Mouse (Mus musculus): ENCODE data around the gene Tmem245. TPM values are rescaled to one million over a fixed set of nuclear protein-coding genes. Genes with fewer than 3 reads are reported as not detected.

Gene Tmem245
- polyA plus RNA-seq, 1 experiment from 2014 or later = 14.2 TPM

DNA sequence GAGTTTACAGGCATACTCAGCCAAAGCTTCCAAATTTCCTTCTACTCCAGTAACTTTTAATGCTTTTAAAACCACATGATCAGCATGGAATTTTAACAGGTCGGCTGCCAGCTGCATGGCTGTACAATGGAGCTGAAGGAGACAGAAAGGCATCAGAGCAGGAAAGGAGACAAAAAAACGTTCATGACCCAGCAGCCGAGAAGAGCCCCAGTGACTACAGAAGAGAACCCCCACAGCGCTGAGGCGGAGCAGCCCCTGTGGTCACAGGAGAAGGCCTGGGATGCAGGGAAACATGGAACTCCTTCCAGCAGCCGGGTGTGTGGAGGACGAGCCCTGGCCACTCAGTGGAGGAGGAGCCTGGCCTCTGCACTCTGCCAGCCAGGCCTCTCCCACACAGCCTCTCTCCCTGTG is 117.7 kb downstream of the Tmem245 start:
- 76% methylated on average over 7 of the region's 7 CpGs for WGBS
- H3K27me3 ChIP-seq (replicated peaks; ENCODE audit: low read depth, poor library complexity, severe bottlenecking) = no peaks in the 10 kb centered on the region
- 0 out of 2 replicates have a peak, but pooled peaks cover 5% of the 10 kb centered on the region for H3K4me1 ChIP-seq
- H3K9me3 ChIP-seq = no peaks in the 10 kb centered on the region
- H3K4me3 ChIP-seq = no peak overlapping the region
- no peak overlapping the region; the same call in 1 of the 2 replicates for H3K27ac ChIP-seq (replicated peaks)
- DNase-seq (ENCODE audit: low spot score) = no peak
- H3K36me3 ChIP-seq (replicated peaks) = peaks cover 66% of the 10 kb centered on the region

DNA sequence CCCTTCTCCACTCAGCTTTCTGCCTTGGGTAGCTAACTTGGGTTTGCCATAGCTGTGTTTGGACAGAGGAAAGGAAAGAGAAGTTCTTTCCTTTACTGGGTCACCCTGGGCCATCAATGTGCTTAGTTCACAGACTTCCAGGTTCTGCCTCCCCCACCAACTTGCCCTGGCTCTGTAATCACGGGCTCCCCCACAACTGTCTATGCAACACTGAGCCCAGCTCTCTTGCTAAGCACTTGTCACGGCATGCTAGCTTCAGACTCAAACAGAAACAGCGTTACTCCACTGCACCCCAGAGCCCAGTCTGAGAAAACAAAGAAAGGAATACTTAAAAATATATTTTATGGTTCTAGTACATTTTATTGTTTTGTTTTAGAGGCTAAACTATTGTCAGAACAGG is 118.3 kb downstream of the Tmem245 start:
- Histone ChIP-seq H3K4me3 (no peak overlapping the region), H3K9me3 (no peaks in the 10 kb centered on the region), H3K36me3 (replicated peaks) (peaks cover 67% of the 10 kb centered on the region), H3K4me1 (0 out of 2 replicates have a peak, but pooled peaks cover 5% of the 10 kb centered on the region), H3K27ac (replicated peaks) (no peak overlapping the region), H3K27me3 (replicated peaks; ENCODE audit: low read depth, poor library complexity, severe bottlenecking) (no peaks in the 10 kb centered on the region)
- no peak for DNase-seq (ENCODE audit: low spot score)
- 87% methylated on average over 3 of the region's 3 CpGs for WGBS

DNA sequence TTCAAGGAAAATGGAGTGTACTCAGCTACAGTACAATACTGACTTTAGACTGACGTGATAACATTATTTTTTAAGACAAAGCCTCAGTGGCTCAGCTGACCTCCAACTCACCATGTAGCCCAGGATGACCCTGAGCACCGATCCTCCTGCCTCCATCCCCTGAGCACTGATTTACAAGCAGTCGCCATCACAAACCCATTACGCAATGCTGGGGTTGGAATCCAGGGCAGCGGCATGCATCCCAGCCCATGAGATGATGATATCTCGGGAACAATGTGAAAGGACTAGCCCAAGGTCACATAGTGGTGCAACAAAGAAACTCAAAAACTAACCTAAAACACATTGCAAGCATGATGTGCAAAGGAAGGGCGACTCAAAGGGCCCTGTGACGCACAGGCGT is 123.0 kb downstream of the Tmem245 start:
- Histone ChIP-seq H3K4me3 (no peak overlapping the region), H3K27ac (replicated peaks) (no peak overlapping the region), H3K4me1 (no peaks in the 10 kb centered on the region), H3K27me3 (replicated peaks; ENCODE audit: low read depth, poor library complexity, severe bottlenecking) (no peaks in the 10 kb centered on the region), H3K9me3 (no peaks in the 10 kb centered on the region), H3K36me3 (replicated peaks) (peaks cover 54% of the 10 kb centered on the region)
- WGBS = 91% methylated on average over 9 of the region's 9 CpGs
- DNase-seq (ENCODE audit: low spot score) = no peak

DNA sequence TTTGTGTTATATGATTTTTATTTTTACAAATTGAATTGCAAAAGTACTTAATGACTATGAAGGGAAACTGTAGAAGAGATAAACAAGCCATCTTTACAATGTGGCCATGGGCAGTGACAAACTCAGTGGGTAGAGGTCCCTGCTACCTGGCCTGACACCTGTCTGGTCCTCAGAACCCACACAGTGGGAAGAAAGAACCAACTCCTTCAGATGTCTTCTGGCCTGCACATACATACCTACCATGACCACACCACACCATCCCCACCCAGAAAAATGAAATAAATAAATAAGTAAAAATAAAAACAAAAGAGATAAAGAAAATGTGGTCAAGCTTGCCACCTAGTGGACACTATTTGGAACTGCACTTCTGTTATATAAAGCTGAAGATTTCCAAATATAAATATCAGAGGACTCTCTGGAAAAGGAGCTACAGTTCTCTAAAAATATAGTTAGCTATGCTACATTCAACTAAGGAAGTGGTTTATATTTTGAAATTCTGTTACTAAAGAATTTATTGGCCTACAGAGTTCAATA is 127.2 kb downstream of the Tmem245 start:
- H3K27me3 ChIP-seq (replicated peaks; ENCODE audit: low read depth, poor library complexity, severe bottlenecking) = no peaks in the 10 kb centered on the region
- H3K4me1 ChIP-seq = peaks cover 6% of the 10 kb centered on the region
- no peak overlapping the region for H3K4me3 ChIP-seq
- H3K27ac ChIP-seq (replicated peaks) = no peak overlapping the region
- H3K36me3 ChIP-seq (replicated peaks) = peaks cover 35% of the 10 kb centered on the region
- no peaks in the 10 kb centered on the region for H3K9me3 ChIP-seq
- no peak for DNase-seq (ENCODE audit: low spot score)

MicroRNAs within 50 kb of the gene (microRNA counts, 519-probe panel; counts per million panel counts)
- microRNA mmu-miR-32 = 4,156 counts per million, percentile 78 among the panel's probes with 10 or more counts

Small RNAs within 50 kb of the gene (microRNA-seq; reads per million reads assigned to microRNA genes)
- gene Mir32 = 423 reads per million, percentile 66 among the genes with 10 or more reads in this experiment

Other genes with a start within 250 kb of the Tmem245 start
- gene Gm26657, start 207.4 kb downstream of the Tmem245 start, polyA plus RNA-seq (2016; fragmentation: Nextera tagmentation; extraction: Ambion mirVana) = not detected in 2 replicates
- gene Actl7b, start 206.0 kb downstream of the Tmem245 start, polyA plus RNA-seq (2016; fragmentation: Nextera tagmentation; extraction: Ambion mirVana) = not detected in 2 replicates
- gene Actl7a, start 204.0 kb downstream of the Tmem245 start, polyA plus RNA-seq (2016; fragmentation: Nextera tagmentation; extraction: Ambion mirVana) = not detected in 2 replicates
- 92.5 and 92.9 TPM in 2 replicates for gene Elp1, start 145.1 kb downstream of the Tmem245 start, polyA plus RNA-seq (2016; fragmentation: Nextera tagmentation; extraction: Ambion mirVana)
- gene Fam206a, start 145.1 kb downstream of the Tmem245 start, polyA plus RNA-seq (2016; fragmentation: Nextera tagmentation; extraction: Ambion mirVana) = 27.6 and 28.1 TPM in 2 replicates
- 37.1 and 39.4 TPM in 2 replicates for gene Ctnnal1, start 82.2 kb downstream of the Tmem245 start, polyA plus RNA-seq (2016; fragmentation: Nextera tagmentation; extraction: Ambion mirVana)
- gene Frrs1l, start 43.0 kb upstream of the Tmem245 start, polyA plus RNA-seq (2016; fragmentation: Nextera tagmentation; extraction: Ambion mirVana) = 0.80 and 1.4 TPM in 2 replicates
- 1.2 and 1.4 TPM in 2 replicates for gene Epb41l4b, start 196.0 kb upstream of the Tmem245 start, polyA plus RNA-seq (2016; fragmentation: Nextera tagmentation; extraction: Ambion mirVana)